Mouse (Mus musculus) liver, adult (tissue): Measurements from ENCODE around the gene F3.

Experiments used
- GATA4 ChIP-seq: IDR thresholded peaks from 2 replicates; pipeline ENCODE4 v1.6.1; 2014; ENCODE audit warnings: mild to moderate bottlenecking, low read length; ENCODE audit not compliant: insufficient replicate concordance

F3 gene

DNA sequence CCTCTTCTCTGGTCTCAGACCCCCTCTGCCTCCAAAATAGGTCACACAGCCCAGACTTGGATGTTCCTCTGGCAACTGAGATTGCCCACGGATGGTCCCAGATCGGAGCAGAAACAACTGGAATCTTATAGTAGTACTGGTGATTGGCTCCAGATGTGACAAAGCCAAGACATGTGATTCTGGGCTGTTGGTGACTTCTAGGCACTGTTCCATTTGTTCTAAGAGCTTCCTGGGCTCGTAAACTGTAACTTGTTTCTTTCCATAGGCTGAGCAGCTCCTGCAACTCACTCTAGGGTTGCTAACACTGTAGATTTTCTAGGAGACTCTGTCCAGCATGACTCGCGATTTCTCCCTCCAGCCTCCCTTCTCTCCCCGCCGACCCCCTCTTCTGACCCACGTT, 4.7 kb upstream of the F3 start:
- TF ChIP-seq GATA4: no peak

DNA sequence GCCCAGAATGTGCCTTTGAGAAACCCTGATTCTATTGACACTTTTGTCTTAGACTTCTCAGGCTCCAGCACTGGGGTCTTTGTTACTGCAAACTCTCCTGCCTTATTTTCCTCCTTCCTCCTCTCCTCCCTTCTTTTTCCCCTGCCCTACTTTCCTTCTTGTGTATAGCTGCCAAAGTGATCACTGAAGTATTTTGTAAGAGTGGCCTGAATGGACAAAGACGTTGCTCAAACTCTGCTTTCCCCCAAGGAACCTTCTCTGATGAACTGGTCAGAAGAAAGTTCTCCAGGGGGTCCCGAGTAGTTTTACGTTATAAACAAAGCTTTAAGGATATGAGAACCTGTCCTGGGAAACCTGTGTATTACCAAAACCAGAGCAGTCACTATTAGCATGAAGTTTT, 3.6 kb upstream of the F3 start:
- no peak for TF ChIP-seq GATA4

DNA sequence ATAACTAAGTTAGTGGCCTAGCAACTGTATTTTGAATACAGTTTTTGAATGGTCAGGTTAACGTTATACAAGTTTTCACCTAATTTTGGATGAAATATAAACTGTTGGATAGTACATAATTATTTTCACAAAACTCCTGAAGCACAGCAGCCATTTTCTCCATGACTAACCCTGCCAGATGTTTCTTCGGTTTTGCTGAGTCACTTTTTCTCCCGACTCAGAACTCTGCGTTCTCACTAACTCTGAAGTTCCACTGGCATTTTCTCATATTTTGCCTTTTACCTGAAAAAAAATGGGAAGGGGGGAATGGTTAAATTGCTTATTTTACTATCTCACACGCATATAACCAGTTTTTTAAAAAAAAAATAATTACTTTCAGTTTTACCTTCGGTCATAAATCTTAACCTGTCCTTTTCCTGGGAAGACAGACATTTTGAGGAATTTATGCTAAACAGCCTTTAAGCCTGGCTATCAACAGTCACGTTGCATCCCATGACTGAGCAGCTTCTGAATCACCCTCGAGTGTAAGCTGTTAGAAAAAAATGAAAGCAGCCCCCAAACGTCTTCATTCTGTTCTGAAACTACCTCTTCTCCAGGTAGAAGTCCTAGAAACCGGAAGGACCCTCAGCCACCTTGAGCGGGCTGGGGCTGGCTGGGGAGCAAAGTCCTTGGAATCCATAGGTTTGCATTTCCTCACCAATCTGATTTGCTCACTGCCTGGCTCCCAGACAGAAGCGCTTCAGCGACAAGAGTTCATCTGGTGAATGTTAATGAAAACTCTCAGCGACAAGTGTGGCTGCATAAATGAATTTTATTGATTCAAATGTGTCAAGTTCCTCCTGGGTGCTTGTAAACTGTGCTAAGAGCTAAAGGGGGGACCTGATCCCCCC, 2.3 kb upstream of the F3 start:
- TF ChIP-seq GATA4: no peak

DNA sequence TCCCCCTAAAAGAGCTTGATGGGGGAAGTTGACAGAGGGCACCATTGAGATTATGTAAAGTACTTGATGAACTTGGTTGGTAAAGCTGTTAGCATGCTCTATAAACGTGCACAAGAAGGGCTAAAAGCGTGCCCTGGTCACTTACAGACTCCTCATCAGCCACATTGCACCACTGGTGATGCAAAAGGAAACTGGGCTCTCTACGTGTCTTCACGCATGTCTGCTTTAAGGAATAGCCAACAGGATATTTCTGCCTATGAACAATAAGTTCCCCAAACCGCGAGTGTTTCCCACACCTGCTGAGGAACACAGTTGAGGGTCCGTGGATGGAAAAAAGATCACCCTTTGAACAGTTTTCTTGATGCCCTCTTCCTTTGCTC, 1.7 kb upstream of the F3 start:
- no peak for TF ChIP-seq GATA4

DNA sequence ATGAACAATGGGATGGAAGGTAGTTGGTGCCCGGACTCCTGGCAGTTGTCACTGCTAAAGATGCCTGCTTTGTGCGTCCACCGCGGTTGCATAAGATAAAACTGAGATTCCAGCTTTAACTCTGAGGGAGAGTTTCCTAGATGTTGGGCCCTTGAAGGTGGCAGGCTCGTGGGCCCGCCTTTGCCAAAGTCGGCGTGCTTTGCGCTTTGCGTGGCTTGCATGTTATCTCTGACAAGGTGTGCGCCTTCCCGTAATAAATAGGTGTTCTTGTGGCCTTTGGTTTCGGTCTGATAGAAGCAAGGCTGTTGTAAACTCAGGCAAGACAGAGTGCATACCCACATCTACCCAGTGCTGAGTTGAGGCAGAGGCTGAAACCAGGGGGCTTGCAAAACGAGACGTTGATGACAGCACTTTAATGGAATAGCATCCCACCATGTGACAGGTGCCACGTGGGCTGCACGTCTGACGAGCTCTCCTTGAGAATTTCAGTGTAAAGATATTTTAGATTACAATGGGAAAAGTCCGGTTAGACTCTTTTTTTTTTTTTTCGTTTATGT, 709 bp downstream of the F3 start:
- TF ChIP-seq GATA4: no peak

- TF ChIP-seq GATA4: no peak
Measured at GRCm38 (mm10) chr3:121724553-121724952, 1.2 kb downstream of the F3 start.

GRCm38 (mm10) chr3:121725651-121726050, 2.3 kb downstream of the F3 start:
- TF ChIP-seq GATA4: no peak

GRCm38 (mm10) chr3:121729678-121730077, 6.3 kb downstream of the F3 start:
- TF ChIP-seq GATA4: no peak

DNA sequence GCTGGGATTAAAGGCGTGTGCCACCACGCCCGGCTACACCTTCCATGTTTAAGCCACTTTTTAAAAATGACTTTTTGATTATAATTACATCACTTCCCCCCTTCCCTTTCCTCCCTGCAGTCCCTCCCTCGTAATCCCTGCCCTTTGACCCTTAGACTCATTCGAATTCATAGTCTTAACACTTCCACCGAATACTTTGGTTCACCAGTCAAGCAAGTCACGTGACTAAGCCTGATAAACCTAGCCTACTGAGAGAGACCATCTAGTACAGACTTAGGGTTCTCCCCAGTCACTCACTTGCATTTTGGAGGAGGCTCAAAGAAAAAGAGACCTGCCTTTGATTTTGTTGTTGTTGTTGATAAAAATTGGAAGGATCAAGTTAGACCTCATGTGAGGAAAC, 12.2 kb downstream of the F3 start:
- TF ChIP-seq GATA4: no peak

GRCm38 (mm10) chr3:121736025-121736744, 12.8 kb downstream of the F3 start:
- TF ChIP-seq GATA4: peak; percentile 55; the same call in 1 of the 2 replicates

- TF ChIP-seq GATA4: no peak
Measured at GRCm38 (mm10) chr3:121737453-121737852, 14.1 kb downstream of the F3 start.

DNA sequence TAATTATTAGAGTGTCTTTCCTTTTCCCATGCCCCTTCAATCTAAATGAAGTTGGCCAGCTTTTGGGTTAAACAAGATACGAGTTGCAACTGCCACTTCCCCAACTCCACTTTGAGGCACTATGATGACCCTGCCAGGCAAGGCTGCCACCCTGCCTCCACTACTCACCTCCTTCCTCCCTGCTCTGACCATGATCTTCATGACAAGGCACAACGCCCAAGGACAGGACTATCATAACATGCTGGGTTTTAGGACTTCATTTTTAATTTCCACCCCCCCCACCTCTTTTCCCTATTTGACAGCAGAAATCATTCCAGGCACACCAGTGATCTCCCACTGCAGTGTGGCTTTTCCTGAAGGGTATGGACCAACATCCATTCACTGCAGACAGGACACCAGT, 14.6 kb downstream of the F3 start:
- no peak for TF ChIP-seq GATA4

- no peak for TF ChIP-seq GATA4
Measured at GRCm38 (mm10) chr3:121738742-121739342, 15.5 kb downstream of the F3 start.

GRCm38 (mm10) chr3:121739489-121740213, 16.3 kb downstream of the F3 start:
- TF ChIP-seq GATA4: no peak

DNA sequence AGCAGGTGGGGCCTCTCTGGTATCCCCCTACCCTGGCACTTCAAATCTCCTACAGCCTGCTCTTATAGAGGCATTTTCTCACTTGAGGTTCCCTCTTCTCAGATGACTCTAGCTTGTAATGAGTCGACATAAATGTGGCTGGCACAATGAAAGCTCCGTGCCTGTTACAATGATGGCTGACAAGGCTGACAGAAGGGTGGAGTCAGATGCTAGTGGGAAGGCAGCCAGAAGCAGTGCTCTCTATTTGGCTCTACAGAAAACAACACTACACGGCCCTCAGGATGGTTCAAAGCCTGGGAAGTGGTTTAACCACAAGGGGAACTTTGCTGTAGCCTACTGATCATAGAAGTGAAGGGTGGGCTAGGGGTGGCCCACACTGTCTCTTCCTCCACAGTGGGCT, 31.8 kb downstream of the F3 start:
- TF ChIP-seq GATA4: no peak
